Mouse (Mus musculus) frontal cortex, postnatal 14 days (tissue): Measurements from ENCODE around the gene Cdk2.
A peak's percentile ranks its signal among the peaks of the same experiment; 100 is the strongest.

Experiments
- DNase-seq, 2 experiments: peaks; one replicate each; pipeline ENCODE4 v3.0.0; 2022; ENCODE audit warnings: low spot score in 2 of 2

Gene Cdk2

GRCm38 (mm10) chr10:128703895-128704294, 936 bp downstream of the Cdk2 start, which contains the start of gene Pmel:
TSS of gene Pmel (plus strand) at chr10:128704195.
- no peak for DNase-seq

- DNase-seq: no peak
Measured at GRCm38 (mm10) chr10:128702328-128703007, 2.4 kb downstream of the Cdk2 start.

- DNase-seq: no peak
Measured at GRCm38 (mm10) chr10:128700712-128701111, 4.1 kb downstream of the Cdk2 start.

GRCm38 (mm10) chr10:128699611-128700010, 5.2 kb downstream of the Cdk2 start:
- DNase-seq: no peak

- no peak for DNase-seq
Measured at GRCm38 (mm10) chr10:128699006-128699405, 5.8 kb downstream of the Cdk2 start.

GRCm38 (mm10) chr10:128697072-128697725, 7.6 kb downstream of the Cdk2 start:
- DNase-seq: no peak

GRCm38 (mm10) chr10:128695992-128696807, 8.6 kb downstream of the Cdk2 start, which contains the start of gene Rab5b:
TSS of gene Rab5b (minus strand) at chr10:128696264.
- DNase-seq: peak; percentile 100

GRCm38 (mm10) chr10:128695411-128695991, 9.3 kb downstream of the Cdk2 start:
- DNase-seq: no peak

GRCm38 (mm10) chr10:128674469-128675008, 30.3 kb downstream of the Cdk2 start:
- no peak for DNase-seq

GRCm38 (mm10) chr10:128673763-128674468, 30.9 kb downstream of the Cdk2 start, which contains the start of gene Suox:
TSS of gene Suox (minus strand) at chr10:128674073.
- peak; percentile 65 to 76 for DNase-seq

- DNase-seq: no peak
Measured at GRCm38 (mm10) chr10:128671148-128671547, 33.7 kb downstream of the Cdk2 start.

GRCm38 (mm10) chr10:128668790-128669672, 35.8 kb downstream of the Cdk2 start:
- peak; percentile 37 to 54 for DNase-seq

- no peak for DNase-seq
Measured at GRCm38 (mm10) chr10:128665806-128666205, 39.0 kb downstream of the Cdk2 start.

- no peak for DNase-seq
Measured at GRCm38 (mm10) chr10:128665307-128665706, 39.5 kb downstream of the Cdk2 start.

- DNase-seq: no peak
Measured at GRCm38 (mm10) chr10:128664808-128665207, 40.0 kb downstream of the Cdk2 start.

GRCm38 (mm10) chr10:128663441-128664220, 41.2 kb downstream of the Cdk2 start:
- no peak for DNase-seq

GRCm38 (mm10) chr10:128662465-128662864, 42.4 kb downstream of the Cdk2 start:
- DNase-seq: no peak

GRCm38 (mm10) chr10:128659490-128659889, 45.3 kb downstream of the Cdk2 start:
- no peak for DNase-seq

- DNase-seq: no peak
Measured at GRCm38 (mm10) chr10:128657844-128658243, 47.0 kb downstream of the Cdk2 start.
